Comparison of ENCODE assay signal across 14 mouse cellular contexts in the genomic region with DNA sequence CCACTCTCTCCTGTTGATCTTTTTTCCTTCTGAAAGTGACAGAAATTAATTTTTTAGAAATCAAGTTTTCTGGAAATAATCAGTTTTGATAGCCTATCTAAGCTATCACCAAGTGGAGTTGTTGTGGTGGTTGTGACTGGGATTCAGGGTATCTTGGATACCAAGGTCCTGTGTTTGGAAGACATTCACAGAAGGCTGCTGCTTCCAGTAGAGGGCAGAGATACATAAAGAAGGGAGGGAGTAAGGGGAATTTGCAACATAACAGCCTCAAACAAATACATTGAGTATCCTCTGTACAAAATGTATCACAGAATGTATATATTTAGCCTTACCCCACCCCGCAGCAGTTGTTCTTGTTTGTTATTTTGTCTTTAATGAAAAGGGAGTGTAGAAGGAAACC. TPM values are rescaled to one million over a fixed set of nuclear protein-coding genes. Genes with fewer than 3 reads are reported as not detected.
DNase-seq lines count a peak whose midpoint lies in the region; ATAC-seq and TF ChIP-seq lines count a peak whose summit lies in the region.
"Had no signal": no experiment of that assay in that cellular context is flagged by ENCODE, and none has a peak within 500 bp of the region (broad histone marks: within the 10 kb centered on the region; RNA-seq: fewer than 3 reads in every experiment).

No protein-coding gene starts in this region.

- H3K9me3 ChIP-seq in intestine, postnatal 0 days (ENCODE audit: control insufficient read depth): 0 out of 2 replicates have a peak, but pooled peaks cover 3% of the 10 kb centered on the region
- no peaks in the 10 kb centered on the region for H3K9me3 ChIP-seq in intestine, embryonic 15.5 days
- no peaks in the 10 kb centered on the region for H3K9me3 ChIP-seq in midbrain, embryonic 16.5 days (replicated peaks; ENCODE audit: control insufficient read depth, low read length, poor library complexity, severe bottlenecking)
- no peaks in the 10 kb centered on the region for H3K9me3 ChIP-seq in midbrain, embryonic 13.5 days
- H3K9me3 ChIP-seq in stomach, postnatal 0 days (ENCODE audit: control insufficient read depth, low read length): no peaks in the 10 kb centered on the region
- H3K9me3 ChIP-seq: liver, embryonic 13.5 days had no signal

- ATAC-seq in intestine, postnatal 0 days: no peak
- ATAC-seq in intestine, embryonic 15.5 days: no peak
- peak; percentile 76 for ATAC-seq in midbrain, embryonic 16.5 days
- ATAC-seq in midbrain, embryonic 13.5 days: no peak
- no peak for ATAC-seq in stomach, postnatal 0 days (ENCODE audit: low FRiP score, low TSS enrichment)

- no peak overlapping the region for H3K4me2 ChIP-seq in intestine, postnatal 0 days (replicated peaks; ENCODE audit: low read depth)
- H3K4me2 ChIP-seq in intestine, embryonic 15.5 days (replicated peaks): no peak overlapping the region
- no peak overlapping the region for H3K4me2 ChIP-seq in midbrain, embryonic 16.5 days (ENCODE audit: low read length)
- H3K4me2 ChIP-seq in midbrain, embryonic 13.5 days (replicated peaks): no peak overlapping the region
- H3K4me2 ChIP-seq in stomach, postnatal 0 days (replicated peaks; ENCODE audit: low read depth): no peak overlapping the region
- H3K4me2 ChIP-seq: liver, embryonic 13.5 days had no signal

- no peaks in the 10 kb centered on the region for H3K4me1 ChIP-seq in intestine, postnatal 0 days (replicated peaks; ENCODE audit: control insufficient read depth, insufficient read depth, low read length)
- H3K4me1 ChIP-seq in intestine, embryonic 15.5 days (replicated peaks): no peaks in the 10 kb centered on the region
- no peaks in the 10 kb centered on the region for H3K4me1 ChIP-seq in midbrain, embryonic 16.5 days (ENCODE audit: control insufficient read depth, insufficient read depth, low read length)
- no peaks in the 10 kb centered on the region for H3K4me1 ChIP-seq in midbrain, embryonic 13.5 days (replicated peaks)
- no peaks in the 10 kb centered on the region for H3K4me1 ChIP-seq in stomach, postnatal 0 days (replicated peaks; ENCODE audit: control insufficient read depth, insufficient read depth)
- H3K4me1 ChIP-seq: liver, embryonic 13.5 days had no signal

- no peak overlapping the region for H3K9ac ChIP-seq in intestine, postnatal 0 days (ENCODE audit: low read depth, low read length)
- H3K9ac ChIP-seq in intestine, embryonic 15.5 days: no peak overlapping the region
- H3K9ac ChIP-seq in midbrain, embryonic 16.5 days (ENCODE audit: low read depth, low read length): no peak overlapping the region
- H3K9ac ChIP-seq in midbrain, embryonic 13.5 days (replicated peaks): no peak overlapping the region
- no peak overlapping the region for H3K9ac ChIP-seq in stomach, postnatal 0 days (ENCODE audit: low read length)
- H3K9ac ChIP-seq: liver, embryonic 13.5 days had no signal

- 65% methylated on average over 1 of the region's 1 CpGs for WGBS in intestine, postnatal 0 days
- WGBS in intestine, embryonic 15.5 days: 64% methylated on average over 1 of the region's 1 CpGs
- 56% methylated on average over 1 of the region's 1 CpGs for WGBS in midbrain, embryonic 16.5 days
- 60% methylated on average over 1 of the region's 1 CpGs for WGBS in midbrain, embryonic 13.5 days
- 54% methylated on average over 1 of the region's 1 CpGs for WGBS in stomach, postnatal 0 days

- H3K4me3 ChIP-seq in intestine, postnatal 0 days (ENCODE audit: low read depth, low read length): no peak overlapping the region
- no peak overlapping the region for H3K4me3 ChIP-seq in intestine, embryonic 15.5 days (replicated peaks)
- no peak overlapping the region for H3K4me3 ChIP-seq in midbrain, embryonic 16.5 days (ENCODE audit: low read depth, low read length)
- no peak overlapping the region for H3K4me3 ChIP-seq in midbrain, embryonic 13.5 days (replicated peaks)
- H3K4me3 ChIP-seq in stomach, postnatal 0 days (ENCODE audit: low read depth, low read length): no peak overlapping the region
- H3K4me3 ChIP-seq: liver, embryonic 13.5 days had no signal

- H3K27ac ChIP-seq in intestine, postnatal 0 days (ENCODE audit: low read depth, low read length): no peak overlapping the region
- H3K27ac ChIP-seq in intestine, embryonic 15.5 days: no peak overlapping the region
- H3K27ac ChIP-seq in midbrain, embryonic 16.5 days (ENCODE audit: low read length): no peak overlapping the region
- no peak overlapping the region for H3K27ac ChIP-seq in midbrain, embryonic 13.5 days
- no peak overlapping the region for H3K27ac ChIP-seq in stomach, postnatal 0 days (replicated peaks)
- H3K27ac ChIP-seq: liver, embryonic 13.5 days had no signal

- H3K36me3 ChIP-seq in intestine, postnatal 0 days (ENCODE audit: control insufficient read depth, insufficient read depth): peaks cover 17% of the 10 kb centered on the region
- no peaks in the 10 kb centered on the region for H3K36me3 ChIP-seq in intestine, embryonic 15.5 days
- H3K36me3 ChIP-seq in midbrain, embryonic 16.5 days (ENCODE audit: control insufficient read depth, insufficient read depth, low read length): no peaks in the 10 kb centered on the region
- H3K36me3 ChIP-seq in midbrain, embryonic 13.5 days: peaks cover 17% of the 10 kb centered on the region
- peaks cover 3% of the 10 kb centered on the region for H3K36me3 ChIP-seq in stomach, postnatal 0 days (ENCODE audit: control insufficient read depth, insufficient read depth, low read length)

- TF ChIP-seq EP300 in stomach, postnatal 0 days (optimal IDR thresholded peaks at IDR 0.05): no peak

- peak; percentile 68 for TF ChIP-seq CTCF in intestine, postnatal 0 days (IDR thresholded peaks at IDR 0.05; ENCODE audit: low read depth)
- peak; percentile 77 for TF ChIP-seq CTCF in stomach, postnatal 0 days (IDR thresholded peaks at IDR 0.05; ENCODE audit: low read depth)

- peak; percentile 30 for DNase-seq in embryo, embryonic 10.5 days (ENCODE audit: low spot score)
- DNase-seq in embryo, embryonic 10 days (ENCODE audit: low spot score): no peak
- DNase-seq in stomach, postnatal 0 days (ENCODE audit: low spot score): no peak
- DNase-seq in adrenal gland, postnatal 25 days: no peak
- DNase-seq: adrenal gland, postnatal 36 days; cerebellum, adult 9-11 months; kidney, adult 8-10 months; liver, embryonic 13.5 days; right cerebral cortex, postnatal 4 days had no signal

- H3K27me3 ChIP-seq in intestine, postnatal 0 days (replicated peaks; ENCODE audit: control insufficient read depth, insufficient read depth, low read length): no peaks in the 10 kb centered on the region
- H3K27me3 ChIP-seq in intestine, embryonic 15.5 days (replicated peaks): no peaks in the 10 kb centered on the region
- H3K27me3 ChIP-seq in midbrain, embryonic 16.5 days (ENCODE audit: control insufficient read depth, insufficient read depth, low read depth, low read length): no peaks in the 10 kb centered on the region
- no peaks in the 10 kb centered on the region for H3K27me3 ChIP-seq in midbrain, embryonic 13.5 days
- H3K27me3 ChIP-seq in stomach, postnatal 0 days (ENCODE audit: control insufficient read depth, insufficient read depth, low read length): no peaks in the 10 kb centered on the region
- H3K27me3 ChIP-seq: liver, embryonic 13.5 days had no signal

RNA-seq across cellular contexts. Expression of gene Moxd1, which starts 31.3 kb away (rescaled TPM):
- polyA plus RNA-seq in intestine, postnatal 0 days (2015; fragmentation: Nextera tagmentation; extraction: Ambion mirVana): 5.9 and 7.9 TPM in 2 replicates
- 14.2 and 14.7 TPM in 2 replicates for polyA plus RNA-seq in intestine, embryonic 15.5 days (2015; fragmentation: Nextera tagmentation; extraction: Ambion mirVana)
- 2.7 and 2.8 TPM in 2 replicates for polyA plus RNA-seq in midbrain, embryonic 16.5 days (2015; fragmentation: Nextera tagmentation; extraction: Ambion mirVana)
- 0.67 and 1.3 TPM in 2 replicates for polyA plus RNA-seq in midbrain, embryonic 13.5 days (2015; fragmentation: Nextera tagmentation; extraction: Ambion mirVana)
- 3.4 and 3.5 TPM in 2 replicates for polyA plus RNA-seq in stomach, postnatal 0 days (2015; fragmentation: Nextera tagmentation; extraction: Ambion mirVana)
- 0.21 TPM in 1 of 2 replicates, not detected in the other for total RNA-seq in adrenal gland, postnatal 25 days (2021)
- total RNA-seq: neutrophil, adult 5-6 weeks had no signal

RNA-seq across cellular contexts. Expression of gene Stx7, which starts 42.9 kb away (rescaled TPM):
- polyA plus RNA-seq in intestine, postnatal 0 days (2015; fragmentation: Nextera tagmentation; extraction: Ambion mirVana): 171 and 189 TPM in 2 replicates
- polyA plus RNA-seq in intestine, embryonic 15.5 days (2015; fragmentation: Nextera tagmentation; extraction: Ambion mirVana): 123 and 127 TPM in 2 replicates
- 363 and 388 TPM in 2 replicates for polyA plus RNA-seq in midbrain, embryonic 16.5 days (2015; fragmentation: Nextera tagmentation; extraction: Ambion mirVana)
- polyA plus RNA-seq in midbrain, embryonic 13.5 days (2015; fragmentation: Nextera tagmentation; extraction: Ambion mirVana): 220 and 254 TPM in 2 replicates
- polyA plus RNA-seq in stomach, postnatal 0 days (2015; fragmentation: Nextera tagmentation; extraction: Ambion mirVana): 73.3 and 82.1 TPM in 2 replicates
- total RNA-seq in adrenal gland, postnatal 25 days (2021): 108 and 118 TPM in 2 replicates
